Mouse (Mus musculus) ES-Bruce4 (cell line): ENCODE measurements around the gene Uqcr11. TPM values are rescaled to one million over a fixed set of nuclear protein-coding genes. Genes with fewer than 3 reads are reported as not detected.

Experiments
- H3K27ac ChIP-seq: 2 replicates; pipeline ENCODE4 v1.5.1; 2012; ENCODE audit warnings: low read length, inconsistent platforms; ENCODE audit not compliant: insufficient read depth
- H3K27me3 ChIP-seq: 2 replicates; pipeline ENCODE4 v1.6.1; 2012; ENCODE audit warnings: mild to moderate bottlenecking, low read length, inconsistent platforms; ENCODE audit not compliant: control insufficient read depth, poor library complexity, insufficient read depth, severe bottlenecking
- H3K36me3 ChIP-seq: 2 replicates; pipeline ENCODE4 v1.6.1; 2012; ENCODE audit warnings: inconsistent platforms, mild to moderate bottlenecking, low read length, moderate library complexity; ENCODE audit not compliant: control insufficient read depth, poor library complexity, insufficient read depth, severe bottlenecking
- H3K4me1 ChIP-seq: one replicate; pipeline ENCODE4 v1.8.1; 2011; ENCODE audit warnings: low read length; ENCODE audit not compliant: control insufficient read depth, insufficient read depth
- H3K4me3 ChIP-seq: 2 replicates; pipeline ENCODE4 v1.5.1; 2011; ENCODE audit warnings: low read depth, mild to moderate bottlenecking, low read length
- H3K9ac ChIP-seq: 2 replicates; pipeline ENCODE4 v1.6.1; 2012; ENCODE audit warnings: low read depth, mild to moderate bottlenecking, inconsistent platforms; ENCODE audit not compliant: poor library complexity, severe bottlenecking
- H3K9me3 ChIP-seq: replicated peaks from 2 replicates; pipeline ENCODE4 v1.6.1; 2012; ENCODE audit warnings: mild to moderate bottlenecking, low read length, inconsistent platforms; ENCODE audit not compliant: control insufficient read depth, poor library complexity, insufficient read depth, severe bottlenecking
- CTCF ChIP-seq: IDR thresholded peaks from one replicate; pipeline ENCODE4 v1.8.1; 2011; ENCODE audit warnings: low read depth, low read length
- EP300 ChIP-seq: IDR thresholded peaks from 2 replicates; pipeline ENCODE4 v1.6.1; 2011; ENCODE audit warnings: low read depth, low read length; ENCODE audit not compliant: insufficient read depth
- POLR2A ChIP-seq: IDR thresholded peaks from one replicate; pipeline ENCODE4 v1.8.1; 2011; ENCODE audit warnings: low read length; ENCODE audit not compliant: insufficient read depth
- polyA plus RNA-seq: library from polyadenylated mRNA; stranded (reverse); fragments of >200 nt; gene quantifications from 2 replicates; pipeline ENCODE4 v1.2.4, GENCODE M21; 2011; ENCODE audit warnings: low read depth; ENCODE audit not compliant: missing spikeins, insufficient read depth, insufficient read length

The Uqcr11 gene
- polyA plus RNA-seq, 1 experiment: 199 TPM

- Histone ChIP-seq H3K9ac (no peak overlapping the region), H3K27me3 (no peaks in the 10 kb centered on the region), H3K27ac (no peak overlapping the region), H3K4me1 (no peaks in the 10 kb centered on the region), H3K4me3 (no peak overlapping the region), H3K36me3 (no peaks in the 10 kb centered on the region), H3K9me3 (no peaks in the 10 kb centered on the region)
- TF ChIP-seq EP300 (no peak), CTCF (no peak), POLR2A (no peak)
These were observed 38.4 kb upstream of the Uqcr11 start for GRCm38 (mm10) chr10:80445052-80445451.

GRCm38 (mm10) chr10:80444339-80445045, 37.9 kb upstream of the Uqcr11 start:
- TF ChIP-seq EP300 (no peak), CTCF (no peak), POLR2A (no peak)
- Histone ChIP-seq H3K27me3 (no peaks in the 10 kb centered on the region), H3K4me3 (no peak overlapping the region), H3K9ac (no peak overlapping the region), H3K27ac (no peak overlapping the region), H3K9me3 (no peaks in the 10 kb centered on the region), H3K36me3 (no peaks in the 10 kb centered on the region), H3K4me1 (no peaks in the 10 kb centered on the region)

- H3K9me3 ChIP-seq: no peaks in the 10 kb centered on the region
- H3K27ac ChIP-seq: no peak overlapping the region
- H3K27me3 ChIP-seq: no peaks in the 10 kb centered on the region
- no peak for TF ChIP-seq EP300
- no peak for TF ChIP-seq CTCF
- no peak for TF ChIP-seq POLR2A
- H3K4me1 ChIP-seq: no peaks in the 10 kb centered on the region
- H3K4me3 ChIP-seq: no peak overlapping the region
- no peaks in the 10 kb centered on the region for H3K36me3 ChIP-seq
- no peak overlapping the region for H3K9ac ChIP-seq
These were observed 37.1 kb upstream of the Uqcr11 start for GRCm38 (mm10) chr10:80443575-80444278.

GRCm38 (mm10) chr10:80442989-80443388, 36.4 kb upstream of the Uqcr11 start:
- Histone ChIP-seq H3K9ac (no peak overlapping the region), H3K27me3 (no peaks in the 10 kb centered on the region), H3K4me3 (no peak overlapping the region), H3K9me3 (no peaks in the 10 kb centered on the region), H3K27ac (no peak overlapping the region), H3K36me3 (no peaks in the 10 kb centered on the region), H3K4me1 (no peaks in the 10 kb centered on the region)
- TF ChIP-seq POLR2A (no peak), CTCF (no peak), EP300 (no peak)

GRCm38 (mm10) chr10:80441598-80441997, 35.0 kb upstream of the Uqcr11 start:
- Histone ChIP-seq H3K9me3 (no peaks in the 10 kb centered on the region), H3K36me3 (no peaks in the 10 kb centered on the region), H3K27ac (no peak overlapping the region), H3K9ac (no peak overlapping the region), H3K4me3 (no peak overlapping the region), H3K27me3 (no peaks in the 10 kb centered on the region), H3K4me1 (no peaks in the 10 kb centered on the region)
- TF ChIP-seq POLR2A: no peak
- peak; percentile 53 for TF ChIP-seq CTCF
- TF ChIP-seq EP300: no peak

- Histone ChIP-seq H3K27ac (no peak overlapping the region), H3K4me1 (no peaks in the 10 kb centered on the region), H3K36me3 (no peaks in the 10 kb centered on the region), H3K9ac (no peak overlapping the region), H3K27me3 (no peaks in the 10 kb centered on the region), H3K4me3 (no peak overlapping the region), H3K9me3 (no peaks in the 10 kb centered on the region)
- TF ChIP-seq POLR2A (no peak), EP300 (no peak), CTCF (no peak)
These were observed 33.4 kb upstream of the Uqcr11 start for GRCm38 (mm10) chr10:80440031-80440430.
